Mouse (Mus musculus): ENCODE measurements around the gene Celf2.

DNA sequence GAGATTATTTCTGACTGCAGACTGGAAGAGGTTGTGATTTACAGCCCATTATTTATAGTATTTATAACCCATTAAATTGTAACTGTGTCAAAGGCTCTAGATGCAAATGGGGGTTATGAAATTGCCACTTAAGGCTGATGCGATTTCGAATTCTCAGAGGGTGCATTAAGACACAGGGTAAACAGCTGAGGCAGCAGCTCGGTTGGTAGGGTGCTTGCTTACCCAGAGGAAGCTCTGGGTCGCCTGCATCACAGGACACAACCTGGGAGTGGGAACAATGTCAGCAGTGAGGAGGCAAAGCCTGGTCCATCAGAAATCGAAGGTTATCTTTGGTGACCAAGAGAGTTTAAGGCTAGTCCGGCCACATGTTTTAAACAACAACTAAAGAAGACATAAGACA lies 286.5 kb downstream of the Celf2 start:
- TF ChIP-seq ZC3H11A (IDR thresholded peaks at IDR 0.05; ENCODE audit: borderline replicate concordance, low read depth, low read length) (no peak), MAFK (IDR thresholded peaks at IDR 0.05; ENCODE audit: insufficient read depth, low read depth, low read length) (no peak), CHD2 (IDR thresholded peaks at IDR 0.05; ENCODE audit: low read depth, low read length) (no peak), ZNF384 (IDR thresholded peaks at IDR 0.05; ENCODE audit: low read depth, low read length) (no peak), HCFC1 (IDR thresholded peaks at IDR 0.05; ENCODE audit: borderline replicate concordance, insufficient read depth, low read length) (no peak)

Measured in ES-E14 (cell line).